Mouse (Mus musculus) layer of hippocampus, adult 9-11 months (tissue): ENCODE measurements around the gene Cd248.

Experiments used
- DNase-seq: peaks from one replicate; pipeline ENCODE4 v3.0.0; 2022

Gene Cd248

DNA sequence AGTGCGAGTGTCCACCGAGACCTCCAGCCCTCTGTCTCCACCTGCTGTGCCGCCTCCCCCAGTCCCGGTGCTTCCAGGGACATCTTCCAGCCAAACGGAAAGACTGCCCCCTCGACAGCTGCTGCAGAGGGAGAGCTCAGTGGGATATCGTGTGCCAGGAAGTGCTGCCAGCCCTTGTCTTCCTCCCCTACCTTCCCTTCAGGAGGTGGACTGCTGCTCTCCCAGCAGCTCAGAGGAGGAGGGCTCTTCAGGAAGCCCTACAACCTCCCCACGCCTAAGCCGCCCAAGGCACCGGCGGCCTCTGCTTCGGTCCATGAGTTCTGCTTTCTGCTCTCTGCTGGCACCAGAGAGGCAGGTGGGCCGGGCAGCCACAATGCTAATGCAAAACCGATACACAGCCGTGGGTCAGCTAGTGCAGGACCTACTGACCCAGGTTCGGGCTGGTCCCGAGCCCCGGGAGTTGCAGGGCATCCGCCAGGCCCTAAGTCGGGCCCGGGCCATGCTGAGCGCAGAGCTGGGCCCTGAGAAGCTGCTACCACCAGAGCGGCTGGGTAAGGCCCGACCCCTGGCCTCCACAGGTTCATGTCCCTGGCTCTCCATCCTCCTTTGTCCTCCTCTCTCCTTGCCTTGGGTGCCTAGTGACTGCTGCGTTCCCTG, 15.6 kb upstream of the Cd248 start:
- DNase-seq, result no peak

DNA sequence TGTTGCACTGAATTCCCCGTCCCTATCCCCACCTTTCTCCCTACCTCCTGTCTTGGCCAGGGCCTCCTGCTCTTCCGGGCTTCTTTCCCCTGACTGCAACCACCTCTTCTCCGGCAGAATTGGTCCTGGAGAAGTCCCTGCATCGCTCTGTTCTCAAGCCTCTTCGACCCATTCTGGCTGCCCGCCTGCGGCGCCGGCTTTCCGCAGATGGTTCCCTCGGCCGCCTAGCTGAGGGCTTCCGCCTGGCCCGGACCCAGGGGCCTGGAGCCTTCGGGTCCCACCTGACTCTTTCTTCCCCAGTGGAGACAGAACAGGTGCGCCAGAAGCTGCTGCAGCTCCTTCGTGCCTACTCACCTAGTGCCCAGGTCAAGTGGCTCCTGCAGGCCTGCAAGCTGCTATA, 15.0 kb upstream of the Cd248 start:
- no peak for DNase-seq

- no peak for DNase-seq
These were observed 14.0 kb upstream of the Cd248 start for GRCm38 (mm10) chr19:5053909-5054308.

- DNase-seq, result no peak
These were observed 11.6 kb upstream of the Cd248 start for GRCm38 (mm10) chr19:5056251-5056650.

DNA sequence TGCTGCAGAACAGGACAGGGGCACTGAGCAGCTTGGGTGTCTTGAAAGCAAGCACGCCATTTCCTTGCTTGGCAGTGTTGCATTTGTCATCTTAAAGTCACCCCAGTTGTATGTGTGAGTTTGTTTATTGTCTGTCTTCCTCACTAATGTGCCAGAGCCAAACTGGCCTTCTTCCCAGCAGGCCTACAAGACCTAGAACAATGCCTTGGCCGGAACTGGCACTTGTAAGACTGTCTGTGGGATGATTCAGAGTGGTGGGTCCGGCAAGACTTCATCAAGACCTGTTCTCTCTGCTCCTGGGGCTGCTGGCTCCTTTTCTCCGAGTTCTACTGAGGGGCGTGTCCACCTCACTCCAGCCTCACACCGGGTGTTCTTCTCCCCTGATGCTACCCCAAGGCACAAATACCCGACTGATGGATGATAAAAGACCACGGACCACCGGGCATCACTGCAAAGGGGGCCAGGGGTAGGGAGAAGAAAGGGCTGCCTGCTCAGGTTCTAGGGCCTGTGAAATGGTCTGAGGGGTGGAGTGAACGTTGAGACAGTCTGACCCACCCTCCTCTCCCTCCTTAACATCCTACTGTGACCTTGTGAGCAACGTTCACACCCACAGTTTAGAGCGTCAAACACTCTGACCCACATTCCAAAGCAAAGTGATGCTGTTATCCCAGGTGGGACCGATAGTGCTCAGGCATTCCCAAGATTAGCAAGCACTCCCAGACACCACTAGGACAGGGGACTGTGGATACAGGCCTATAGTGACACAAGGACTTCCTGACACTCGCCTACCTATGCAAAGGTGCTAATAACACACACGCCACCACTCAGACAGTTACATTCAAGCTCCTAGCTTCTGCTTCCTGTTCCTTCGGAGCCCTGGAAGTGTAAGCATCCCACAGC, 9.8 kb upstream of the Cd248 start:
- no peak for DNase-seq

- DNase-seq, result no peak
These were observed 8.8 kb upstream of the Cd248 start for GRCm38 (mm10) chr19:5058801-5059771.

- DNase-seq, result no peak
These were observed 7.2 kb upstream of the Cd248 start for GRCm38 (mm10) chr19:5060365-5061330.

DNA sequence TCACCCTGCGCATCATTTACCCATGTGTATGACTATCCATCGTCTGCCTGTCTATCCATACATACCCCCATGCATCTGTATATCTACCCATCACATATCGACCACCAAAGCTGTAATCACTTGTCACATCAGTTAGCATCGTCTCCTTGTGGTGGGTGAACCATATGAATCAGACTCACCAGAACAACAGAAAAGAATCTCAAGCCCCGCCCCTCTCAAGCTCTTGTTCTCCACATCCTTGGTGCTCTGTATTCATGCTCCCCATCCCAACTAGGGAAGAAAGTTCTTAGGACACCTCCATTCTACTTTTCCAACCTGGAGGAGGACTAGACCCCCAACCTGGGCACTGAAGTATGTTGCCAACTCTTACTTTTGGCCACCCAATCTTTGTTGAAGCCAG, 5.8 kb upstream of the Cd248 start:
- DNase-seq, result no peak

GRCm38 (mm10) chr19:5062446-5062845, 5.4 kb upstream of the Cd248 start:
- no peak for DNase-seq

DNA sequence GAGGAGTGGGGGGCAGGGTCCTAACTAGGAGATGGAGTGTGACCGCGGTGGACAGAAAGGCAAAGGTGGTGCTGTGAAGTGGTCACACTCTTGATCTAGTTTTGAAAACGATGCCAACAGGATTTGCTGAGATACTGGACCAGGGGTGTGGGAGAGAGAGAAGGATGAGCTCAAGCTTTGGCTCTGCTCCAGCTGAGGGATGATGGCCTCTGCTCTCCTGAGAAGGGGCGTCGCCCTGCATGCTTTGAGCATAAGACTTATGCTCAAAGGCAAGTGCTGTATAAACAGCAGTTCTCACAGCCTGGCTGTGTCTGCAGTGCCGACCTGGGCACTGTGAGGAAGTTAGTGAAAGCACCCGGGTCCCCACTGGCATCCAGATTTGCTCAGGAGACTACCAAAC, 2.8 kb upstream of the Cd248 start:
- no peak for DNase-seq

GRCm38 (mm10) chr19:5067040-5067799, 658 bp upstream of the Cd248 start:
- DNase-seq, result no peak

DNA sequence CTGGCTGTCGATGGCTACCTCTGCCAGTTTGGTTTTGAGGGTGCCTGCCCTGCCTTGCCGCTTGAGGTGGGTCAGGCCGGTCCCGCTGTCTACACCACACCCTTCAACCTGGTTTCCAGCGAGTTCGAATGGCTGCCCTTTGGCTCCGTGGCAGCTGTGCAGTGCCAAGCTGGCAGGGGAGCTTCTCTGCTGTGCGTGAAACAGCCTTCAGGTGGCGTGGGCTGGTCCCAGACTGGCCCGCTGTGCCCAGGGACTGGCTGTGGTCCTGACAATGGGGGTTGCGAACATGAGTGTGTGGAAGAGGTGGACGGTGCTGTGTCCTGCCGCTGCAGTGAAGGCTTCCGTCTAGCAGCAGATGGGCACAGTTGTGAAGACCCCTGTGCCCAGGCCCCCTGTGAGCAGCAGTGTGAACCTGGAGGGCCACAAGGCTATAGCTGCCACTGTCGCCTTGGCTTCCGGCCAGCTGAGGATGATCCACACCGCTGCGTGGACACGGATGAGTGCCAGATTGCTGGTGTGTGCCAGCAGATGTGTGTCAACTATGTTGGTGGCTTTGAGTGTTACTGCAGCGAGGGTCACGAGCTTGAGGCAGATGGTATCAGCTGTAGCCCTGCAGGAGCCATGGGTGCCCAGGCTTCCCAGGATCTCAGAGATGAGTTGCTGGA, 824 bp downstream of the Cd248 start:
- no peak for DNase-seq

GRCm38 (mm10) chr19:5069486-5069885, 1.6 kb downstream of the Cd248 start:
- no peak for DNase-seq

DNA sequence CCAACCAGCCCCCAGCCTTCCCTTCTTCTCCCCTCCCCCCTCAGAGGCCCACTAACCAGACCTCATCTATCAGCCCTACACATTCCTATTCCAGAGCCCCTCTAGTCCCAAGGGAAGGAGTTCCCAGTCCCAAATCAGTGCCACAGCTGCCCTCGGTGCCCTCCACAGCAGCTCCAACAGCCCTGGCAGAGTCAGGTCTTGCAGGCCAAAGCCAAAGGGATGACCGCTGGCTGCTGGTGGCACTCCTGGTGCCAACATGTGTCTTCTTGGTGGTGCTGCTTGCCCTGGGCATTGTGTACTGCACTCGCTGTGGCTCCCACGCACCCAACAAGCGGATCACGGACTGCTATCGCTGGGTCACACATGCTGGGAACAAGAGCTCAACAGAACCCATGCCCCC, 2.1 kb downstream of the Cd248 start:
- DNase-seq, result no peak

GRCm38 (mm10) chr19:5071077-5071476, 3.2 kb downstream of the Cd248 start:
- DNase-seq, result no peak

GRCm38 (mm10) chr19:5071545-5072369, 3.9 kb downstream of the Cd248 start:
- no peak for DNase-seq

- DNase-seq, result no peak
These were observed 4.6 kb downstream of the Cd248 start for GRCm38 (mm10) chr19:5072389-5073019.

GRCm38 (mm10) chr19:5073028-5073427, 5.2 kb downstream of the Cd248 start:
- no peak for DNase-seq

GRCm38 (mm10) chr19:5073518-5073917, 5.6 kb downstream of the Cd248 start:
- DNase-seq, result no peak
